Mouse (Mus musculus): ENCODE results near the gene Ybx2.

Gene Ybx2

DNA sequence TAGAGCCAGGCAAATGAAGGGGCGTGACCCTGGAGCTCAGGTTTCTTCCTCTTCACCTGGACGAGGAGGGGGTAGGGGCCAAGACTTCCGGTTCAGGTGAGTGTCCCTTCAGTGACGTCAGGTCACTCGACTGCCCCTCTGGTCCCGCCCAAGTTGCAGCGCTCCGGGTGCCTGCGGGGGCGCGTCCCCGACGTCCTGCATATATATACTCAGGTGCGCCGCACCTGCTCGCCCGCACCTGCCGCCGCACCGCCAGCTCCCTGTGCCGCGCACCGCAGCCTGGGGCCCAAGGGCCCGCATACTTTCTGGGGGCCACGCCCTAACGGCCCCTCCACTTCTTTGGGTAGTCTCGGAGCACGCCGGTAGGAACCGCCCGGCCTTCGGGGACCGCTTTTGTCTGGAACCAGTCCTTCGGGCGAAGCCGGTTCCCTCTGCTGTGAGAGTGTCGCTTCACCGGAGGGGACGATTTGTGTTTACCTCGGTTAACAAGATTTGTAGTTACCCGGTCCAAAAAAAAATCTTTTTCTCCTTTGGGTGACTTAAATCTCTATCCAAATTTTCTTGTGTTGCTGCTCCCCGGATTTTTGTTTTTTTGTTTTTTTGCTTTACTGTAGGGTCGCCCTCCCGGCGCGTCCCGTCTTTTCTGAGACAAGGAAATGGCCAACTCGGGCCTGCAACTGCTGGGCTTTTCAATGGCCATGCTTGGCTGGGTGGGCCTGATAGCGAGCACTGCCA is 29.8 kb downstream of the Ybx2 start:
- peak; percentile 63 to 80 for DNase-seq

DNA sequence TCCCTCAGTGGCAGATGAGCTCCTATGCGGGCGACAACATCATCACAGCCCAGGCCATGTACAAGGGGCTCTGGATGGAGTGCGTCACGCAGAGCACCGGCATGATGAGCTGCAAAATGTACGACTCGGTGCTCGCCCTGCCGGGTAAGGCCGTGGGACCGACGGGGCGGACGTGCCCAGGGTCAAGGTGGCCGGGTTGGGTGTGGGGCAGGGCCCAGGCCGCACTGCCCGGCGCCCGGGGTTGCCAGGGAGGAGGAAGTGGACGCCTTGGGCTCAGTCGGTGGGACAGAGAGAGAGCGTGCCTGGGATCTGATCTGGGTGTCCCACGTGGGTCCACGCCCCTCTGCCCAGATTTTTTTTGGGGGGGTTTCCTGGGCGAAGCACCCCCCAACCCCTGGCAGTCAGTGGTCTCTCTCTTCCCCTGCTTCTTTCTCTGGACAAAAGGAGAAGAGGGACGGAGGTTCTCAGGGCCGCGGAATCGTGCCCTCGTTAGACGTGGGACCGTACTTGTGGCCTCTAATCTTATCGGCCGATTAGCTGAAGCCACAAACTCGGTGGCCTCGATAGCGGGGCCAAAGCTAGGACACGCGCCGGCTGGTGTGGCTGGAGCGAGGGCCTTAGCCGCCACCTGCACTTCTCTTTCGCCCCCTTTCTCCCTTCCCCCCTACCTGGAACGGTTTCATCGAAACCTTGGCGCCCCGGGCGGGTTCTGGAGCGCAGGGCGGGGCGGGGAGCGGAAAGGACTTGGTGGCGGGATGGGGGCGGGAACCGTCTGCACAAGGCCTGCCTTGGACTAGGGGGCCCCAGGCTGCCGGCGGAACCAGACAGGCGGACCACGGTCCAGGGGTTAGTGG is 30.6 kb downstream of the Ybx2 start:
- peak; percentile 31 to 50 for DNase-seq

DNA sequence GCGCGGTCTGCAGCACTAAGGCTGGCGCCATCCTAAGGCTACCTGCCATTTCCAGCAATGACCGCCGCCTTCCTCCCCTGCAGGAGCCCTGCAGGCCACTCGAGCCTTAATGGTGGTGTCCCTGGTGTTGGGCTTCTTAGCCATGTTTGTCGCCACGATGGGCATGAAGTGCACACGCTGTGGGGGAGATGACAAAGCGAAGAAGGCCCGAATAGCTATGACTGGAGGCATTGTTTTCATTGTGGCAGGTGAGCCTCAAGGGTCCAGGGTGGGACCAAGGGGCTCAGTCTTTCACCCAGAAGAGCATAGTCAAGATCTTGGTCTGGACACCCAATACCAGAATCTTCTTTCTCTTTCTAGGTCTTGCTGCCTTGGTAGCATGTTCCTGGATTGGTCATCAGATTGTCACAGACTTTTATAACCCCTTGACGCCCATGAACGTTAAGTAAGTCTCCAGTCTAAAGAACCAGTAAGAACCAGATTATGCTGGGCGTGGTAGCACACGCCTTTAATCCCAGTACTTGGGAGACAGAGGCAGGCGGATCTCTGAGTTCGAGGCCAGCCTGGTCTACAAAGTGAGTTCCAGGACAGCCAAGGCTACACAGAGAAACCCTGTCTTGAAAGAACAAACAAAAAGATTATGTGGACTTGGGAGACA is 31.4 kb downstream of the Ybx2 start:
- DNase-seq, result no peak

DNA sequence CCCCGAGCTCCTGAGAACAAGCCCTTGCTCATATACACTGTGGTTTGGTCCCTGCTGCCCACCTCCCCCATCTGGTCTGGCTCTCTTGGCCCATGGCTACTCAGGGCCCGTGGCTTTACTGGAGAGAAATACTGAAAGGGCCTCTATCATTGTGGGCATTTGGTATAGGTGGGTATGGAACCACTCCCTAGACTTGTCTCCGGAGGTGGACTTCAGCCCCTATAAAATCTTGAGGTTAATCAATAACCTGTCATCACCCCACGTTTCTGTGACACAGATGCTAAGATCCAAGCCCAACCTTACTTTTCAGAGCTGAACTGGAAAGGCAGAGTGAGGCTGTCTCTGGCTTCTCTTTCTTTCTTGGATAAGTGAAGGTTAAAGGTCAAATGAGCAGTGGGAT is 33.2 kb downstream of the Ybx2 start:
- DNase-seq, result no peak

DNA sequence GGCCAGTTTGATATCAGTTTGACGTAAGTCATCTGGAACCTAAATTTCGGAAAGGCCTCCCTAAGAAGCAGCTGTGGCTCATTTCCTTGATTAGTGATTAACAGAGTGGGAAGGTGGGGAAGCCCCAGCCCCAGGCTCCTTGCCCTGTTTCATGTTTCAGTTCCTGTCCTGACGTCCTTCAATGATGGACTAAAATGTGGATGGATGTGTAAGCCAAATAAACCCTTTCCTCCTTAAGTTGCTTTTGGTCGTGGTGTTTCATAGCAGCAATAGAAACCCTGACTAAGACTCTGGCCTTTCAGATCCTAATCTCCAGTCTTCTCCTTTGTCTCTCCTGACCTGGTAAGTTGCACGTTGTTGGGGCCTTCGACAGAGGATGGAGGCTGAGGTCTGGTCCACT is 34.6 kb downstream of the Ybx2 start:
- no peak for DNase-seq

DNA sequence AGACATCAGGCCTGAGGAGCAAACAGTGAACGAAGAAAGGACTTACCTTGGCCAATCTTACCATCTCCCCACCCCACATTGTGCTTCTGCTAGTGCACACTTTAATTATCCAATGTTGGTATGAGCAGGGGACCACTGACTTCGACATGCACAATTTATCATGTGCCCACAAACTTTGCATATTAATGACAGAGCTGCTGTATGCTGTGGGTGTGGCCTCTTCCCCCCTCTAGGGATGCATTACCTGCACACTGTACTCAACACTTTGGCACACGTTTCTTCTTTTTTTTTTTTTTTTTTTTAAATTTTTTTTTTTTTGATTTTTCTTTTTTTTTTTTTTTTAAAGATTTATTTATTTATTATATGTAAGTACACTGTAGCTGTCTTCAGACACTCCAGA is 35.2 kb downstream of the Ybx2 start:
- no peak for DNase-seq

DNA sequence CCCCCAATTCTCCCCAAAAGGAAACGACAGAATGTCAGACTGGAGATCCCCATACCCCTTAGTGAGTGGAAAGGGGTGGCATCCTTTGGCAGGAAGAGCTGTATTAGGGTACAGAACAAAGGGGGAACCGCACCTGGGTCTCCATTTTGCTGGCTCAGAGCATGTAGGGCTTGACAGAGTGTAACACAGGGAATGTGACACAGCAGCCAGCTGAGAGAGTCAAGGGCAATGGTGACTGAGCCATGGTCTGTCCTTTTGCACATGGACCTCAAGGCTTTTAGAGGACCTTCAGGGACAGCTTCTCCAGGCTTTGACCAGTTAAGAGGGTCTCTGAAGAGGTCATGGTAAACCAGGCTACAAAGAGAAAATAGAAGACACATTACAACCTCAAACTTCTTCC is 39.3 kb downstream of the Ybx2 start:
- DNase-seq, result no peak

DNA sequence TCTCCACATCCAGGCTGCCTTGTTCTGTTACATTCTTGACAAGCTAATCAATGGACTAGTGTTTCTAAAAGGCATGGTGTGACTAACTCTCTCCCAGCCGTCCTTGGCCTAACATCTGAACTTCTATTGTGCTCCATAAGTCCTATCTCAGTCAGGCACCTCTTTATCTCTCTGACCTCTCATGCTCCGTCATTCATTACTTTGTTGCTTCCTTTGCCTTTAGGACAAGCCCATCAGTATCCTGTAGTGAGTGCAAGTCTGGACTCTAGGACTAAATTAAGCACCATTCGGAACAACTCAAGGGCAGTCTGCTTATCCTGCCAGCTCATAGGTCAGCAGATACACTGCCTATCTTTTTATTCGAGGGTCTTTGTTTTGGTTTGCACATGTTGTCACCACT is 40.7 kb downstream of the Ybx2 start:
- DNase-seq, result no peak

DNA sequence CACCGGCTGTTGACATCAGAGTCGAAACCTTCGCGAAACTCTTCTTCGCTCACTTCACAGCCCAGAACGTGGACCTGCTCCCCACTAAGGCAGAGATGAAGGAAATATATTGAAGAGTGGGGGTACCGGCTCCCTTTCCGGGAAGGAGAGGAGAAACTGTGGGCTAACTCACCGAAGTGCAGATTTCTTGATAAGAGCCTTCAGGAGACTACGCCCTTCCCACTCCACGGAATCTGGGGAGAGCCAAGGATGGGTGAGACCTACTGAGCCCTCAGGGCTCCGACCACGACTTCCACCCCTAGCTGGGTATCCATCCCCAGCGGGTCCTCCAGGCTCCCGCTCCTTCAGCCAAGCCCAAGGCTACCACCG is 44.2 kb downstream of the Ybx2 start:
- no peak for DNase-seq

DNA sequence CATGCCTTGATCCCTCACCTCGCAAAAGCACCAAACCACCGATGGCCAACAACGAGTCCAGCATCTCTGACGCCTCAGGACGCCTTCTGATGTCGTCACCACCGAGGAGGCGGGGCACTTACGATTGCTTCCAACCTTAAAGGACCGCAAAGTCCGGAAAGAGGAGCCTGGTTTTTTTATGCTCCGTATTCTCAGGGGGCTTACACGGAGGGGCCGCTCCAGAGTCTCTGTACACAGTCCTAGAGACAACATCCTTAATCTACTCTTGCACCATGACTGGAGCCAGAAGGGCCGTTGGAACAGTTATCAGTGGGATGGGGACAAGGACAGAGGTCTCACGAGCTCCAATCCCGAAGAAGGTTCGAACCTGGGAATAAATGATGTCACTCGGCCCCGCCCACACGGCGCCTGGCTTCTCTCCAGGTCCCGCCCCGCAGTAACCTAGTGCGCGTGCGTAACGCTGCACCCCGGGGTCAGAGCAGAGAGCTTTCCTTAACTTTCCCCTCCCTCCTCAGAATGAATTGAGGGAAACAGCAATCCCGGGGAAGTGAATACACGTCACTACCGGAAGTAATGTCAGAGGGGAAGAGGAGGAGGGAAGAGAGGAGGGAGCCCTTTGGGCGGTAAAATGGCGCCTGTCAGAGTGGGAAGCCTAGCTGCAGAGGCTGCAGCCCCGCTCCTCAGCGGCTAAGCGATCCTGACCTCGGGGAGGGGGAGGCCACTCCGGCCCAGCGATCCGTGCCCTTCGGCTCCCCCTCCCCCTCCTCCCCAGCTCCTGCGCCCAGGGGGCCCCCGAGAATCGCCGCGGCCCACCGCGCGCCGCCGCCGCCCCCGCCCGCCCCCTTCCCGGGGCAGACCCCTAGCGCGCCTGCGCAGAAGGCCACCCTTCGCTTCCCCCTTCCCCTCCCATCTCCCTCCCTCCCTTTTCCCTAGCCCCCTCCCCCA is 44.9 kb downstream of the Ybx2 start:
- peak; percentile 98 to 100 for DNase-seq

DNA sequence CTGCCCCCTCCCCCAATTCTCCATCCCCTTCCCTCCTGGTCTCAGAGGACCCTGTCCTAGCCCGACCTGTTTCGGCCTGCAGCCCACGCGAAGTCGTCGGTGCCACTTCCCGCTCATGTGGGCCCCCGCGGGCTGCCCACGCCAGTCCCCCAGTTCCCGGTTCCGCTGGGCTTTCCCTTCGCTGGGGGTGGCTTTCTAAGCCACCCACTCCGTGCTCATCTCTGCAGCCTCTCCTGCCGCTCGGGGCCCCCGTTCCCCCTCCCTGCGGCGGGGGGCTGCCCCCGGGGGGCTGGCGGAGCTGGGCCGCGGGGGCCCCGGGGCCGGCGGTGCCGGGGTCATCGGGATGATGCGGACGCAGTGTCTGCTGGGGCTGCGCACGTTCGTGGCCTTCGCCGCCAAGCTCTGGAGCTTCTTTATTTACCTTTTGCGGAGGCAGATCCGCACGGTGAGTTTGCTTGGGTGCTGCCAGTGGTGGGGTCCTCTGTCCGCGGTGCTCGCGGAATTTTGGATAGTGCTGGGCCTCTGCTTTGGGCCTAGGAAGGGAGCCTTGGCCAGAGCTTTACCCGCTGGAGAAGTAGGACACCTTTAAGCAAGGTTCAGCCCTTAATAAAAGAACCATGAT is 45.7 kb downstream of the Ybx2 start, which contains the start of gene Ctdnep1:
Ctdnep1 (plus strand) TSS at position 16 of the 622 bp plus-strand sequence.
- no peak for DNase-seq

DNA sequence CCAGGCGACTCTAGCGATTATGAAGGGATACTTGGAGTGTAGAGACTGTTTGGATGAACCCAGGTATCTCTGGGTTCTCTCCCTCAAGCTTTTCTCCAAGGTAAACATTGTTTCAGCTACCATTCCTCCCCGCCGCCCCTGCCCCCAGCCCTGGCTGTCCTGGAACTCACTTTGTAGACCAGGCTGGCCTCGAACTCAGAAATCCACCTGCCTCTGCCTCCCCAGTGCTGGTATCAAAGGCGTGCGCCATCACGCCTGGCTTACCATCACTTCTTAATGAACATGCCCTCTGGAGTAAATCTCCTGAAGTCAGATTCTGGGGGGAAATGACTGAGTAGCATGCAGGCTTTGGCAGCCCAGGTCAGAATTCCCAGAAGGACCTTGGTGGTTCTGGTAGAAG is 46.6 kb downstream of the Ybx2 start, which contains the start of gene Elp5:
Elp5 (minus strand) TSS at position 293 of the 400 bp plus-strand sequence.
- no peak for DNase-seq

DNA sequence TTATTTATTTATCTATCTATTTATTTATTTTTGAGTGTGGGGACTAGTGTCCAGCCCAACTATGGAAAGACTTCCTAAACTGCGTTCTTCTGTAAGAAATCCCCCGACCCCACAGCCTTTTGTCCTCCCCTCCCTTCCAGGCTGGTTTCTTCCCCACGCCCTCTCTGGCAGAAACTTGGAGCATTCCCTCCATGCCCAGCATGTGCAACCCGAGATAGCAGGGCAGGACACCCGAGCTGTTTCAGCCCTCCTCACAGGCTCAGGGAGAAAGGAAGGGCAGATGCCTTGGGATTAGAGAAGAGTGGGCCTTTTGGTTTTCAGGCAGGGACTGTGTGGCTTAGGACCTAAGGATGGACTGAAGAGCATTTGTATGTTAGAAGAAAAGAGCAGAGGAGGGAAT is 47.3 kb downstream of the Ybx2 start:
- no peak for DNase-seq

DNA sequence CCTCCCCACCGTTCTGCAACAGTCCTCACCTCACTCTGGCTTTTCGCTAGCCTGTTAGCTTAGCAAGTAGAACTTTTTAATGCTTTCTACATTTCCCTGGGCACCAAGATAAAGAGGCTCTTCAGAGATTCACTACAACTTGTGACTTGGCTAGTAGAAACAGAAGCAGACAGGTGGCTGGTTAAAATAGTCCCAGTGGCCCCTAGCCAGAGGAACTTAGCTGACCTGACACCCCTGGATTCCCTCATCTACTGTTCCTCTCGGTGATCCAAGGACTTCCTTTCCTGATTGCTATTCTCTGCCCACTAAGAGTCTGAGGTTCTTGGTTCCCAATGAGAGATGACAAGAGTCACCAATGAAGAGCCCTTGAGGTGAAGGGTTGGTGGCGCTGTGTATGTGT is 47.8 kb downstream of the Ybx2 start:
- DNase-seq, result no peak

DNA sequence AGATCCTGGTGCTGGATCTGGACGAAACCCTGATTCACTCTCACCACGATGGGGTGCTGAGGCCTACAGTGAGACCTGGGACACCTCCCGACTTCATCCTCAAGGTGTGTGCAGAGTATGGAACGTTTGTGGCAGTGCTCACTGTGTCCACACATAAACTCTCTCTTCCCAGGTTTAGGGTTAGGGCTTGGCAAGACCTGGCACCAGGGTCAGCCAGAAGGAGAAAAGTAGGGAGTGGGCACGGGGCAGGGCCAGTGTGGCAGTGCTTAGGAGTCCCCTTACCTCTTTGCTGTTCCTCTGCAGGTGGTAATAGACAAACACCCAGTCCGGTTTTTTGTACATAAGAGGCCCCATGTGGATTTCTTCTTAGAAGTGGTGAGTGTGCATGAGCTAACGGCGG is 48.8 kb downstream of the Ybx2 start:
- DNase-seq, result no peak

DNA sequence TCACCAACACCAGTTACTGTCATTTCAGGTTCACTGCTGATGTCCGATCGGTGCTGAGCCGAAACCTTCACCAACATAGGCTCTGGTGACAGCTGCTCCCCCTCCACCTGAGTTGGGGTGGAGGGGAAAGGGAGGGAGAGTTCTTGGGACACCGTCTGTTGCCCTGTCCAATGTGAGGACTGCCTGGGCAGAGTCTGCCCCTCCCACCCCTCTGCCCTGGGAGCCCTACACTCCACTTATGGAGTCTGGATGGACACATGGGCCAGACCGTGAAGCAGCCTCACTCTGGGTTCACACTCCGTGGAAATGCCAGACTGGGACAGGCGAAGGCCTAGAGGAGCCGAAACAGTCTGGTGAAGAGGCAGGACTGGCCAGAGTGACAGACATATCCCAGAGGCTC is 54.4 kb downstream of the Ybx2 start:
- no peak for DNase-seq
